Mouse (Mus musculus): ENCODE results near the gene Ffar2.

Gene Ffar2

DNA sequence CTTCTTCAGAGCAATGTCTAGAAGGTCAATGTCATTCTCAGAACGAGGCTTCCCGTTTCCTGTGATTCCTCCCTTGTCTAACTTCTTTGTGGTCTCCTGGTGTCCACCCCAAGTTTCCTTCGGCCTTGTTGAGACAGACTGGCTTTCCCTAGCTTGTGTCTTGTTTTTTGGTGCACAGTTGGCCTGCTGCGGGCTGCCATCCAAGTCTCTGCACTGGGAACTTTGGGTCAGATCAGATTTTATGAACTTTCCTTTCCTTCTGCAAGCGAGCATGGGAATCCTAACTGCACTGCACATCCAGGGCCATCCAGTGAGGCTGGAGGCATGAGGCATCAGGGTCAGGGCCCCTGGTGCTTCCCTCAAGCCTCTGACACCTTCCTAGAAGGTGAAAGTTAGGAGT lies 2.0 kb downstream of the Ffar2 start:
- no peak for DNase-seq (ENCODE audit: low read depth, low spot score)

DNA sequence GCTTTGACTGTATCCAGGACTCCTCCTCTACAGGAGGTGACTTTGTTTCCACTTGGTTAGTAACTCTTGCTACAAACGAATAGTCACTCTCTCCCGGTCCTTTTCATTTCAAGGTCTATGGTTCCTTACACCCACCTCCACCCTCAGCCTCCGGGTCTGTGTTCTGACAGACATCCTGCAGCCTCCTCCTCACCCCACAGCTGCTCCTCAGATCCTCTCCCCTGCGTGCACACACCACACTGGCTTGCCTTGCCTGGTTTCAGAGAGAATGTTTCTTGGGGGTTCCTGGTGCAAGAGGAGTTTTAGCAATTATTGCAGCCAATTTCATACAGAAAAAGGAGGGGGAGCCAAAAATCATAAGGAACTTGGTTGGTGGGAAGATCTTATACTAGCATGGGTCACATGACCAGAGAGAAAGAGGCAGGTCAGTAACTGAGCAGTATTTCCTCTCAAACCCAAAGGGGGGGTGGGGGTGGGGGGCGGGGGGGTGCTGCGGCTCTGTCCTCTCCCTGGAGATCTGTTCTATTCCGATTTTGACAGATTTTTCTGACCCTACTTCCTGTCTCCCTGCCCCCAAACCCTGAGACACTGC lies 2.6 kb downstream of the Ffar2 start:
- no peak for DNase-seq (ENCODE audit: low read depth, low spot score)

GRCm38 (mm10) chr7:30820131-30820530 lies 3.4 kb downstream of the Ffar2 start:
- no peak for DNase-seq (ENCODE audit: low read depth, low spot score)

DNA sequence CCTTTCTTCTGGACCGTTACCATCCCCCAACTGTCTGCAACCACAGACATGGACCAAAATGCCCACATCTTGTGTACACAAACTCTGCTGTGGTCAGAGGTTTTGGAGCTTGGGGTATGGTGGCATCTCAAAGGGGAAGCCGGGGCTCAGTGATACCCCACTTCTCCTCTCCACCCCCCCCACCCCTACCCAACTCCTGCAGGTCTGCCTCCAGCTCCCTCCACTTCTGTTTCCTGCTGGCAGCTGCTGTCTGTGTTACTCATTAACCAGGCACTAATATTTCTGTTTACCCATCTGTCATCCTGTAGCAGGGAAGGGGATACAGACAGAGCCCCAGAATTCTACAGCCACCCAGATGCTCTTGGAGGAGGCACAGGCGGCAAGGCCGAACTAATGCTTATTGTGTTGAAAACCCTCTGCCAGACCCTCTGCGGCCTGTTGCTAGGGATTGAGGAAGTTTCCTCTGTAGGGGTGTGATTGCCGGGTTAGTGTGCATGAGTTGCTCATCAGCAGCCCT lies 11.2 kb downstream of the Ffar2 start:
- DNase-seq (ENCODE audit: low read depth, low spot score): no peak

DNA sequence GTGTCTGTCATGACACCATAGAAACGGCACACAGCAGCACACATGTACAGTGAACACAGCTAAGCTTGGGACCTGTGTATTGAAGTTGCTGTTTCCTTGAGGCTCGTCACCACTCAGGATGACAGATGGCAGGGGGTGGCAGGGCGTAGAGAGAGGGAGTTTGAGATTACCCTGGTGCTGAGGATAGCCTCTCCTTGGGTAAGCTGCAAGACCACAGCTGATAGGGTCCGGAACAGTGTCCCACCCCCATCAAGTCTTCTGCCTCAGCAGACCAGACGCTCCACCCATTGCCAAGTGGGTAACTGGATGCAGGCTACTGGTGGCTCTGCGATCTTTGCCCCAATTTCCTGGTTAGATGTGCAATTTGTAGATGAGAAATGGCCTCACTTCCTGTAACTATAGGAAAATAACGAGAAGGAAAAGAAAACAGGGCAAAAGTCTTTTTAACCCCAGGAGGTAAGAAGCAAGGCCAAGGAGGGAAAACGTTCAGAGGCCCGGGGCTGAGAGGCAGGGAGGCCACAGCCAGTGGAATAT lies 11.8 kb downstream of the Ffar2 start:
- DNase-seq (ENCODE audit: low read depth, low spot score): no peak

- DNase-seq (ENCODE audit: low read depth, low spot score): peak; percentile 93
Observed at GRCm38 (mm10) chr7:30810319-30810718, 13.3 kb downstream of the Ffar2 start.

- peak; percentile 83 for DNase-seq (ENCODE audit: low read depth, low spot score)
Observed at GRCm38 (mm10) chr7:30805924-30806323, 17.7 kb downstream of the Ffar2 start.

- no peak for DNase-seq (ENCODE audit: low read depth, low spot score)
Observed at GRCm38 (mm10) chr7:30804026-30804715, 19.4 kb downstream of the Ffar2 start.

- DNase-seq (ENCODE audit: low read depth, low spot score): peak; percentile 59
Observed at GRCm38 (mm10) chr7:30803256-30803655, 20.3 kb downstream of the Ffar2 start.

- peak; percentile 35 for DNase-seq (ENCODE audit: low read depth, low spot score)
Observed at GRCm38 (mm10) chr7:30800653-30801052, 22.9 kb downstream of the Ffar2 start.

GRCm38 (mm10) chr7:30796790-30797189 lies 26.8 kb downstream of the Ffar2 start:
- DNase-seq (ENCODE audit: low read depth, low spot score): no peak

GRCm38 (mm10) chr7:30794921-30795320 lies 28.7 kb downstream of the Ffar2 start:
- DNase-seq (ENCODE audit: low read depth, low spot score): no peak

DNA sequence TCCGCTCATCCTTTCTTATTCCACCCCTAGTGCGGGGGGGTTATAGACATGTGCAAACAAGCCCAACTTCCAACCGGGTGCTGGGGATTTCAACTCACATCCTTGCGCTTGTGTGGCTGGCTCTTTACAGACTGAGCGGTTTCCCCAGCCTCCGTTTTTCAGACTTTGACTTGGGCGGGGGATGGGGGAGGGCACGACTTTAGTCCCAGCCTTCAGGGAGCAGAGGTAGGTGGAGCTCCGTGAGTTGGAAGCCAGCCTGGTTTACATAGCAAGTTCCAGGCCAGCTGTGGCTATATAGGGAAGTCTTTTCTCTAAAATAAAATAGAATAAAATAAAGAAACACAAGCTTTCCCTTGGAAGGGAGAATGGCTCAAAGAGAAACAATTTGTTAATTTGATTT lies 31.7 kb downstream of the Ffar2 start:
- peak; percentile 69 for DNase-seq (ENCODE audit: low read depth, low spot score)

- no peak for DNase-seq (ENCODE audit: low read depth, low spot score)
Observed at GRCm38 (mm10) chr7:30790141-30790540, 33.4 kb downstream of the Ffar2 start.

DNA sequence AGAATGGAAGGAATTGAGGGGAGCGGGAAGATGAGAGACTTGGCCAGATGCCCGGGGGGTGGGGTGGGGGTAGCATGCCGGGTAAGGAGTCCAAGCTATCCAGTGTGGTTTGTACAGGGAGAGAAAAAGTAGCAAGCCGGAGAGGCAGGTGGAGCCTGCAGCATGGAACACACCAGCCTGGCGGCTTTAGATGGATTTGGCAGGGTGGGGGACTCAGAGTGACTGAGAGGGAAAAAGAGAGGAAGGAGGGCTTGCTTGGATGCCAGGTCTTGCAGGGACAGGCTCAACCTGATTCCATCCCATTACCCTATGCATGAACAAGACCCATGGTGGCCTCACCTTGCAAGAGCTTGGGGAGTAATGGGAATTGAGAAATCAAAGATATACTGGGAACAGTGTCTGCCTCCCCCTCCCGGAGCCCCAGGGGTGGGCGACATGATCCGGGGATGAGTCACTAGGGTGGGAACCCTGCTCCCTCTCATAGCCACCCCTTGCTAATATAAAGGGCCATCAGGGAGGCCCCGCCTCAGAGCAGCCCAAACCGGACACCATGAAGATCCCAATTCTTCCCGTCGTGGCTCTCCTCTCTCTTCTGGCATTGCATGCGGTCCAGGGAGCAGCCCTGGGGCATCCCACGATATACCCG lies 36.1 kb downstream of the Ffar2 start, which contains the start of gene Krtdap:
Krtdap (plus strand) TSS at position 520 of the 646 bp plus-strand sequence.
- DNase-seq (ENCODE audit: low read depth, low spot score): no peak

GRCm38 (mm10) chr7:30785721-30786546 lies 37.6 kb downstream of the Ffar2 start:
- DNase-seq (ENCODE audit: low read depth, low spot score): peak; percentile 42

DNA sequence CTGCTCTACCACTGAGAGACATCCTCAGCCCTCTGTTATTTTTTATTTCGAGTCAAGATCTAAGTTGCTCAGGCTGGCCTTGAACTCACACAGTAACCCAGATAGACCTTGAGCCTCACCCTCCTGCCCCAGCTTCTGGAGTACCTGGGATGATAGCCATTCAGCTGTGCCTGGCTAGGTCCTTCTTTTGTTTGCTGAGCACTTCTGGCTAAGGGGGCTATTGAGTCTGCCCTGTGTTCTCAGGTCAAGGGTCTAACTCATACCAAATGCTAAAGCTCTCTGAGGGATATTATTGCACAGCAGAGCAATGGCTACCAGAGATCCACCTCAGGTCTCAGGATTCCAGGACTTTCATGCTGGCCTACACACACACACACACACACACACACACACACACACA lies 38.4 kb downstream of the Ffar2 start:
- DNase-seq (ENCODE audit: low read depth, low spot score): no peak

DNA sequence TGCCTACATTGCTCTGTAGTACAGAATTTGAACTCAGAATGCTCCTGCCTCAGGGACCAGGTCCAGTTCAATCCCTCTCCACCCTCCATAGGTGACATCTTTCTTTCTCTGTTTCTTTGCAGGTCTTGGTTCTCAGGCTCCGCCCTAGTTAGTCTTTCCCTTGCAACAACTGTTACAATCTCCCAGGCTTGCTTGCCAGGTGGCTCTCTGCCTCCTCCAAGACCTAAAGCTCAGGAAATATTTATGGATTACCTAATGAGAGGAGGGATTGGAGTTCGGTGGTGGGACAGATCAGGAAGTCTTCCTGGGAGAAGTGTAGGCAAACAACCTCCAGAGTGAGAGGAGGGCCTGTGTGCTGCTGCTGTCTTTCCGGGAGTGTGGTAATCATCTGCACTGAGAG lies 40.9 kb downstream of the Ffar2 start:
- no peak for DNase-seq (ENCODE audit: low read depth, low spot score)

GRCm38 (mm10) chr7:30781792-30782191 lies 41.8 kb downstream of the Ffar2 start:
- no peak for DNase-seq (ENCODE audit: low read depth, low spot score)

DNA sequence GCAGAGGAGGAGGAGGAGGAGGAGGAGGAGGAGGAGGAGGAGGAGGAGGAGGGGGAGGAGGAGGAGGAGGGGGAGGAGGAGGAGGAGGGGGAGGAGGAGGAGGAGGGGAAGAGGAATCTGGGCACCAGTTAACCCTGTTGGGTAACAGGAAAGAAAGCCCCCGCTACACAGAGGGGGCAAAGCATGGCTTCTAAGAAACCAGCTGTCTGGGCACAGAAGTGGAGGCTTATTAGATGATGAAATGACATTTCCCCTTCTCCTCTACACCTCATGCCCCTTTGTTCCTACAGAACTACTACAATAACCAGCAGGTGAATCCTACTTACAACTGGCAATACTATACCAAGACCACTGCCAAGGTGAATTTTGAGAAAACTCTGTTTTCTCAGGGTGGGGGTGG lies 45.7 kb downstream of the Ffar2 start:
- DNase-seq (ENCODE audit: low read depth, low spot score): no peak

DNA sequence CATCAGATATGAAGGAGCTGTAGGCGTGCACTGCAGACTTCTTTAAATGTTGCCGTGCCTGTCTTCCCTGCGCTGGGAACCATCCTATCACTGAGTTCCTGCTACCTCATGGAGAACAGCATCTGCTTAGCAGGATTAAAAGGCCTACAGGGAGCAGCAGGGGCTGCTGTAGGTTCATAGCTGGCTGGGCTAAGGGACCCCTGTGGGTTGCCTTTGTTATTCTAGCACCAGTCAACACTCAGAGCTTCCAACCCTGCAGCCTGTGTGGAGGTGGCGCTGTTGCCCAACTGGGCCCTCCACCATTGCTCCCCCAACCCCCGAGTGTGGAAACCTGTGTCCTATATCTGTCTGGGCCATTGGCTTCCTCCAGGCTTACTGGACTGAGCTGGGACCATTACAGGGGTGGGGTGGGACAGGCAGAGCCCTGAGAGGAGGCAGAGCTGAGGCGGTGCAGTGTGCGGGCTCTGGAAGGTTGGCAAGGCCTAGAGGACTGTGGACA lies 46.4 kb downstream of the Ffar2 start:
- DNase-seq (ENCODE audit: low read depth, low spot score): peak; percentile 74

All from R1 (cell line).